Mouse (Mus musculus) limb, embryonic 15.5 days (tissue): ENCODE data around the gene Mrrf. TPM values are rescaled to one million over a fixed set of nuclear protein-coding genes. Genes with fewer than 3 reads are reported as not detected.
A peak's percentile ranks its signal among the peaks of the same experiment; 100 is the strongest.
"Not testable (repeated sequence)": the region's sequence is repeated elsewhere in the genome, so short reads cannot be mapped to it uniquely, and the experiment has no call there.

ENCODE experiments used
- ATAC-seq: fragments of 200-750 bp; cut with Nextera tagmentation; 2 replicates; pipeline ENCODE4 v1.8.0; 2017; ENCODE audit warnings: low read depth, moderate TSS enrichment; ENCODE audit not compliant: insufficient number of reproducible peaks, low FRiP score, low TSS enrichment
- H3K27ac ChIP-seq: fragments of 300-500 bp; sonication (generic); 2 replicates; pipeline ENCODE4 v1.5.1; 2015; ENCODE audit warnings: moderate library complexity, mild to moderate bottlenecking, inconsistent platforms
- H3K27me3 ChIP-seq: fragments of 300-500 bp; sonication (generic); 2 replicates; pipeline ENCODE4 v1.6.1; 2015; ENCODE audit warnings: inconsistent platforms
- H3K36me3 ChIP-seq: fragments of 300-500 bp; sonication (generic); 2 replicates; pipeline ENCODE4 v1.6.1; 2015; ENCODE audit warnings: inconsistent platforms
- H3K4me1 ChIP-seq: fragments of 300-500 bp; sonication (generic); 2 replicates; pipeline ENCODE4 v1.6.1; 2015; ENCODE audit warnings: inconsistent platforms
- H3K4me2 ChIP-seq: fragments of 300-500 bp; sonication (generic); 2 replicates; pipeline ENCODE4 v1.6.1; 2015; ENCODE audit warnings: mild to moderate bottlenecking, inconsistent platforms
- H3K4me3 ChIP-seq: fragments of 300-500 bp; sonication (generic); 2 replicates; pipeline ENCODE4 v1.5.1; 2015; ENCODE audit warnings: mild to moderate bottlenecking, inconsistent platforms
- H3K9ac ChIP-seq: fragments of 300-500 bp; sonication (generic); 2 replicates; pipeline ENCODE4 v1.6.1; 2015; ENCODE audit warnings: inconsistent platforms
- H3K9me3 ChIP-seq: fragments of 300-500 bp; sonication (generic); 2 replicates; pipeline ENCODE4 v1.6.1; 2016; ENCODE audit warnings: inconsistent platforms
- WGBS: fragments of 180-500 bp; shearing (Covaris S2); methylation state at CpG from one replicate; pipeline ENCODE4 v1.1.7; 2015; 5-methylcytosine and 5-hydroxymethylcytosine counted together
- polyA plus RNA-seq: library from polyadenylated mRNA; unstranded; fragments of >200 nt; fragmentation: Nextera tagmentation; extraction: Ambion mirVana; gene quantifications from 2 replicates; pipeline ENCODE4 v1.2.1, GENCODE M21; 2015

Gene Mrrf
- polyA plus RNA-seq, 1 experiment from 2014 or later: 30.1 TPM

- Histone ChIP-seq H3K27ac (no peak overlapping the region), H3K27me3 (no peaks in the 10 kb centered on the region), H3K4me3 (no peak overlapping the region), H3K9ac (no peak overlapping the region), H3K4me1 (peaks cover 4% of the 10 kb centered on the region; the same call in 1 of the 2 replicates), H3K36me3 (no peaks in the 10 kb centered on the region), H3K9me3 (no peaks in the 10 kb centered on the region), H3K4me2 (no peak overlapping the region)
- 51% methylated on average over 6 of the region's 6 CpGs for WGBS
- ATAC-seq: no peak
These were observed 48.7 kb downstream of the Mrrf start for GRCm38 (mm10) chr2:36184876-36185275.

GRCm38 (mm10) chr2:36189200-36189599 is 53.0 kb downstream of the Mrrf start:
- not testable (repeated sequence) for H3K9ac ChIP-seq

GRCm38 (mm10) chr2:36191098-36191941 is 55.1 kb downstream of the Mrrf start:
- Histone ChIP-seq H3K4me3 (no peak overlapping the region), H3K9me3 (no peaks in the 10 kb centered on the region), H3K27ac (no peak overlapping the region), H3K4me1 (no peaks in the 10 kb centered on the region), H3K27me3 (0 out of 2 replicates have a peak, but pooled peaks cover 5% of the 10 kb centered on the region), H3K36me3 (0 out of 2 replicates have a peak, but pooled peaks cover 6% of the 10 kb centered on the region), H3K4me2 (no peak overlapping the region), H3K9ac (no peak overlapping the region)
- no peak for ATAC-seq
- 42% methylated on average over 12 of the region's 12 CpGs for WGBS

More at GRCm38 (mm10) chr2:36189200-36189599, 53.0 kb downstream of the Mrrf start:
- H3K36me3 ChIP-seq, H3K27ac ChIP-seq, H3K4me1 ChIP-seq, H3K4me3 ChIP-seq, ATAC-seq, H3K9me3 ChIP-seq, H3K27me3 ChIP-seq, H3K4me2 ChIP-seq: not testable (repeated sequence)
- whole genome bisulfite sequencing: 76% methylated on average over 6 of the region's 6 CpGs

- Histone ChIP-seq H3K4me2 (no peak overlapping the region), H3K9me3 (no peaks in the 10 kb centered on the region), H3K9ac (no peak overlapping the region), H3K4me1 (peaks cover under 1% of the 10 kb centered on the region; the same call in 1 of the 2 replicates), H3K27me3 (peaks cover 45% of the 10 kb centered on the region), H3K36me3 (no peaks in the 10 kb centered on the region), H3K27ac (no peak overlapping the region), H3K4me3 (no peak overlapping the region)
- ATAC-seq: no peak
- WGBS: 64% methylated on average over 3 of the region's 3 CpGs
These were observed 60.8 kb downstream of the Mrrf start for GRCm38 (mm10) chr2:36197021-36197420.

GRCm38 (mm10) chr2:36197919-36198881 is 62.0 kb downstream of the Mrrf start:
- H3K4me3 ChIP-seq: no peak overlapping the region

GRCm38 (mm10) chr2:36198882-36199262 is 62.7 kb downstream of the Mrrf start:
- Histone ChIP-seq H3K27me3 (peaks cover 64% of the 10 kb centered on the region), H3K4me3 (no peak overlapping the region), H3K36me3 (no peaks in the 10 kb centered on the region), H3K4me2 (no peak overlapping the region), H3K9ac (no peak overlapping the region), H3K4me1 (peaks cover 19% of the 10 kb centered on the region), H3K9me3 (no peaks in the 10 kb centered on the region), H3K27ac (no peak overlapping the region)
- WGBS: 30% methylated on average over 3 of the region's 3 CpGs
- no peak for ATAC-seq

More at GRCm38 (mm10) chr2:36197919-36198881, 62.0 kb downstream of the Mrrf start:
- no peak for ATAC-seq
- peaks cover 12% of the 10 kb centered on the region for H3K4me1 ChIP-seq
- no peaks in the 10 kb centered on the region for H3K36me3 ChIP-seq
- no peak overlapping the region for H3K27ac ChIP-seq
- H3K4me2 ChIP-seq: no peak overlapping the region
- peaks cover 57% of the 10 kb centered on the region for H3K27me3 ChIP-seq
- 26% methylated on average over 20 of the region's 20 CpGs for WGBS
- H3K9ac ChIP-seq: no peak overlapping the region
- no peaks in the 10 kb centered on the region for H3K9me3 ChIP-seq

GRCm38 (mm10) chr2:36200813-36201212 is 64.6 kb downstream of the Mrrf start:
- no peaks in the 10 kb centered on the region for H3K9me3 ChIP-seq
- no peak overlapping the region for H3K27ac ChIP-seq
- no peak overlapping the region for H3K4me2 ChIP-seq
- no peak overlapping the region for H3K9ac ChIP-seq
- peaks cover 83% of the 10 kb centered on the region for H3K27me3 ChIP-seq
- H3K4me3 ChIP-seq: no peak overlapping the region
- ATAC-seq: no peak
- H3K4me1 ChIP-seq: peaks cover 22% of the 10 kb centered on the region
- H3K36me3 ChIP-seq: no peaks in the 10 kb centered on the region
- WGBS: 66% methylated on average over 2 of the region's 2 CpGs

GRCm38 (mm10) chr2:36201756-36202610 is 65.8 kb downstream of the Mrrf start:
- 22% methylated on average over 18 of the region's 18 CpGs for WGBS
- no peaks in the 10 kb centered on the region for H3K9me3 ChIP-seq
- no peak for ATAC-seq
- H3K9ac ChIP-seq: no peak overlapping the region
- H3K4me1 ChIP-seq: peaks cover 24% of the 10 kb centered on the region
- H3K27me3 ChIP-seq: peaks cover 74% of the 10 kb centered on the region
- no peak overlapping the region; the same call in 1 of the 2 replicates for H3K4me3 ChIP-seq
- H3K36me3 ChIP-seq: no peaks in the 10 kb centered on the region
- H3K27ac ChIP-seq: no peak overlapping the region
- no peak overlapping the region for H3K4me2 ChIP-seq

- WGBS: 18% methylated on average over 5 of the region's 5 CpGs
- peak overlapping the region; percentile 39; the same call in 1 of the 2 replicates for H3K4me3 ChIP-seq
- H3K9me3 ChIP-seq: no peaks in the 10 kb centered on the region
- H3K4me1 ChIP-seq: peaks cover 28% of the 10 kb centered on the region
- no peak overlapping the region for H3K27ac ChIP-seq
- ATAC-seq: no peak
- no peak overlapping the region for H3K9ac ChIP-seq
- H3K36me3 ChIP-seq: no peaks in the 10 kb centered on the region
- H3K27me3 ChIP-seq: peaks cover 74% of the 10 kb centered on the region
- H3K4me2 ChIP-seq: peak overlapping the region; percentile 67; the same call in 1 of the 2 replicates
These were observed 66.4 kb downstream of the Mrrf start for GRCm38 (mm10) chr2:36202611-36202880.

- Histone ChIP-seq H3K4me3 (peak overlapping the region; percentile 39), H3K9ac (peak overlapping the region; percentile 21; the same call in 1 of the 2 replicates), H3K27me3 (peaks cover 67% of the 10 kb centered on the region), H3K4me1 (peaks cover 28% of the 10 kb centered on the region), H3K36me3 (no peaks in the 10 kb centered on the region), H3K4me2 (peak overlapping the region; percentile 67), H3K27ac (no peak overlapping the region), H3K9me3 (no peaks in the 10 kb centered on the region)
- WGBS: 2% methylated on average over 39 of the region's 39 CpGs
- ATAC-seq: no peak
These were observed 67.0 kb downstream of the Mrrf start for GRCm38 (mm10) chr2:36203011-36203825.
